Mouse (Mus musculus) thymus, postnatal 0 days (tissue): ENCODE data around the gene Cyp39a1. TPM values are rescaled to one million over a fixed set of nuclear protein-coding genes. Genes with fewer than 3 reads are reported as not detected.

Experiments used
- DNase-seq: peaks from one replicate; pipeline ENCODE4 v3.0.0-alpha.2; 2015; ENCODE audit warnings: low spot score
- polyA plus RNA-seq: library from polyadenylated mRNA; unstranded; fragments of >200 nt; fragmentation: Nextera tagmentation; extraction: Ambion mirVana; gene quantifications from 2 replicates; pipeline ENCODE4 v1.2.1, GENCODE M21; 2015

Gene Cyp39a1
- 3.0 and 4.7 TPM in 2 replicates for polyA plus RNA-seq

- no peak for DNase-seq
These were observed at the start of gene Cyp39a1 for GRCm38 (mm10) chr17:43667290-43667843. TSS of gene Cyp39a1 (plus strand) at chr17:43667425.

GRCm38 (mm10) chr17:43619156-43619555, 48.1 kb upstream of the Cyp39a1 start:
- DNase-seq: no peak

GRCm38 (mm10) chr17:43622076-43622475, 45.1 kb upstream of the Cyp39a1 start:
- DNase-seq: no peak

- DNase-seq: no peak
These were observed 39.0 kb upstream of the Cyp39a1 start for GRCm38 (mm10) chr17:43628246-43628645.

- no peak for DNase-seq
These were observed 38.2 kb upstream of the Cyp39a1 start for GRCm38 (mm10) chr17:43629026-43629495.

GRCm38 (mm10) chr17:43629496-43630426, 37.5 kb upstream of the Cyp39a1 start, which contains the start of gene Tdrd6:
TSS of gene Tdrd6 (minus strand) at chr17:43630299.
- DNase-seq: no peak

- no peak for DNase-seq
These were observed 36.8 kb upstream of the Cyp39a1 start for GRCm38 (mm10) chr17:43630427-43630760.

- no peak for DNase-seq
These were observed 30.1 kb upstream of the Cyp39a1 start for GRCm38 (mm10) chr17:43637146-43637545.

- no peak for DNase-seq
These were observed 26.4 kb upstream of the Cyp39a1 start for GRCm38 (mm10) chr17:43640825-43641224.

GRCm38 (mm10) chr17:43643191-43643590, 24.0 kb upstream of the Cyp39a1 start:
- DNase-seq: no peak

GRCm38 (mm10) chr17:43644375-43644774, 22.9 kb upstream of the Cyp39a1 start:
- no peak for DNase-seq

GRCm38 (mm10) chr17:43645136-43645535, 22.1 kb upstream of the Cyp39a1 start:
- DNase-seq: peak; percentile 83

- no peak for DNase-seq
These were observed 20.3 kb upstream of the Cyp39a1 start for GRCm38 (mm10) chr17:43646925-43647324.

GRCm38 (mm10) chr17:43649641-43650436, 17.4 kb upstream of the Cyp39a1 start:
- peak; percentile 58 for DNase-seq

GRCm38 (mm10) chr17:43651314-43652046, 15.7 kb upstream of the Cyp39a1 start:
- peak; percentile 15 for DNase-seq

- peak; percentile 84 for DNase-seq
These were observed 492 bp upstream of the Cyp39a1 start, which contains the start of gene Slc25a27 for GRCm38 (mm10) chr17:43666576-43667289. TSS of gene Slc25a27 (minus strand) at chr17:43667214.

GRCm38 (mm10) chr17:43669145-43669695, 2.0 kb downstream of the Cyp39a1 start:
- DNase-seq: no peak

- no peak for DNase-seq
These were observed 4.7 kb downstream of the Cyp39a1 start for GRCm38 (mm10) chr17:43671907-43672306.

- no peak for DNase-seq
These were observed 8.0 kb downstream of the Cyp39a1 start for GRCm38 (mm10) chr17:43675228-43675627.

GRCm38 (mm10) chr17:43676241-43676640, 9.0 kb downstream of the Cyp39a1 start:
- DNase-seq: no peak
